Mouse (Mus musculus): ENCODE results near the gene Zfp1.

DNA sequence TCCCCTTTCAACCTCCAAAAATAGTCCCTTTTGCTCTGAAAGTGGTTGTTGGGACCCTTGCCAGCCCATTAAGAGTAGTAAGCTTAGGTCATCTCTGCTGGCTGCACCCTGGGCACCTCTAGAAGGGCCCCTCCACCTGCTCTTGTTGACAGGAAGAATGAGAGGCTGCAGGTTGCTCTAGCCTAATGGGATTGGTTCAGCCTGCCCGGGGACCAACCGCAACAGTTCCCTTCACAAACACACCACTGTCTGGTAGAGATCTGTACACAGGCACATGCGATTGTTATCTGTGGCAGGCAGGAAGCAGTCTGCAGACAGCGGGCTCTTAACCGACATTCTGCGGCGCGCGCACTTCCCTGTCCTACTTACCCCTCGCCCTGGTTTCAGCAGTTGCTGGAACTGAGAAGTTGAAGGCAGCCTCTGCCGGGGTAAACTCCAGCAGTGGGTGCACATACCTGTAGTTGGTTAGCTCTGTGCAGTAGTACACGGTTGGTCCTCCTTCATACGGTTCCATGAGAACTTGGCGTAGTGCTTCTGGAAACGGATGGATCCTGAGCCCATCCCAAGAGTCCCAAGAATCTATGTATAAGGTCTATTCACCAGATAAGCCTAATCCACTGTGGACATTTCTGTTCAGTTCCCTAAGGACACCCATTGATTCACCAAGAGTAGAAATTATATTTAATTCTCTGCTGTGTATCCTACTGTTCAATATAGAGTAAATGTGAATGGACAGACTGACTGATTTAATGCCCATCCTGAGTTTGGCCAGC lies 47.3 kb upstream of the Zfp1 start:
- TF ChIP-seq EP300 (optimal IDR thresholded peaks at IDR 0.05) (no peak), CTCF (IDR thresholded peaks at IDR 0.05; ENCODE audit: low read depth) (no peak)

Data from stomach, postnatal 0 days (tissue).